Mouse (Mus musculus): ENCODE measurements at regions not wholly inside any gene's neighbourhood (a gene's known extent, or its start where the extent isn't known, plus 50 kb on each side); places are given as distances from the start of the nearest gene placed in this dataset.
"Not testable (repeated sequence)": the region's sequence is repeated elsewhere in the genome, so short reads cannot be mapped to it uniquely, and the experiment has no call there.

DNA sequence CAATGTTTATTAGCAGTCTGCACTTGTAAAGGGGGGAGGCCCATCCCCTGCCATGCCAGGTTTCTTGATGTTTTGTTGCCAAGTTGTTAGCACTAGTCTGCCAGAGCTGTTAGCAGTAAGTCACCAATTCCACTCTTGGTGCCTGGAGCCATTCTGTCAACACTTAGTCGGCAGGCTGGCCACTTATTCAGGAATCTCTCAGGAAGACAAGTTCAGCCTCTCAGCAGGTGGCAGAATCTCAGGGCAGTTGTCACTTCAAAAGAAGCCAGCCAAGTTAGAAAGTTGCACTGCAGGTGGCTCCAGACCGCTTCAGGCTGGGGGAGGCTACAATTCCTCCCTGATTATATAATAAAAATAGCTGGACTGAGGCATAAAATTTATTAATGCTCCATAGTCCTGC lies 424.2 kb downstream of the Cdh10 start:
- not testable (repeated sequence) for DNase-seq (ENCODE audit: extremely low spot score in 1 of 2, low spot score in 1 of 2)

DNA sequence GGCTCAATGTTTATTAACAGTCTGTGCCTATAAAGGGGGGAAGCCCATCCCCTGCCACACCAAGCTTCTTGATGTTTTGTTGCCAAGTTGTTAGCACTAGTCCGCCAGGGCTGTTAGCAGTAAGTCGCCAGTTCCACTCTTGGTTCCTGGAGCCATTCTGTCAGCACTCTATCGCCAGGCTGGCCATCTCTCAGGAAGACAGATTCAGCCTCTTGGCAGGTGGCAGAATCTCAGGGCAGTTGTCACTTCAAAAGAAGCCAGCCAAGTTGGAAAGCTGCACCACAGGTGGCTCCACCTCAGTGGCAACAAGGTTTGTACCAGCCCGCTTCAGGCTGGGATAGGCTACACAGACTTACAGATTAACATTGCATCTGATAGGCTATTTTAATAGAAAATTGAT lies 428.7 kb downstream of the Cdh10 start:
- no peak for DNase-seq (ENCODE audit: extremely low spot score in 1 of 2, low spot score in 1 of 2)

DNA sequence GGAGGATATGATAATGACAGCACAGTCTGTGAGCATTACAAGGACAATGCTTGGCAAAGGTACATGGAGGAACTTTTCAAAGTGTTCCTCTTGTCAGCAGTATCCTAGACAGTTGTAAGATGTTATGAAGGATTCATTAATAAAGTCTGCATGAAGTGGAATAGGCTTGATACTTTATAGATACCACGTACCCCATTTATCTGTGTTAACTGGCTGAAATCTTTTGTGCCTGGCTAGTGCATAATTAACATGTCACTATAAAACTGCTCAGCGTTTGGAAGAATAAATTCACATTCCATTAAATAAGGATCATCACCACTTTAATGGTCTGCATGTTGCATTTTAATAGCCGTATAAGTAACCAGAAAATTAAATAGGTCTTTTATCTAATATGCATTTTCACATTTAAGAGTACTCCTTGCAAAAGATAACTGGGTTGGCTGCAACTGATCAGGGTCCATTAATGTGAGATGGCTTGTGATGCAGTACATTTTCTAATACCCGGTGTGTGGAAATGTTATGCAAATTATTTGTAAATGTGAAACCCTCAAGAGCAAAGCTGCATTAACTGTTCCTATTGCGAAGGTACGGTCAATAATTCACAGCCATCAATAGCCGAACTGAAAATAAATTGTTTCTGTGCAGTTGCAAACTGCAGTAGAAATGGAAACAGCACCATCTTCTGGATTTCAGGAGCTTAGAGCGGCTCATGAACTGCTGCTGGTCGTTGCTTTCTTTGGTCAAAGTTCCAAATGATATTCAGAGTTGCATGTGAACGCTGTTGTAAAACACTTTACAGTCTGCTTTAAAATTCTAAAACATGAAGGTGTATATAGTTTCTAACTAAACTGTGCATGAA lies 457.4 kb downstream of the Cdh10 start:
- DNase-seq (ENCODE audit: extremely low spot score in 1 of 2, low spot score in 1 of 2) = no peak

DNA sequence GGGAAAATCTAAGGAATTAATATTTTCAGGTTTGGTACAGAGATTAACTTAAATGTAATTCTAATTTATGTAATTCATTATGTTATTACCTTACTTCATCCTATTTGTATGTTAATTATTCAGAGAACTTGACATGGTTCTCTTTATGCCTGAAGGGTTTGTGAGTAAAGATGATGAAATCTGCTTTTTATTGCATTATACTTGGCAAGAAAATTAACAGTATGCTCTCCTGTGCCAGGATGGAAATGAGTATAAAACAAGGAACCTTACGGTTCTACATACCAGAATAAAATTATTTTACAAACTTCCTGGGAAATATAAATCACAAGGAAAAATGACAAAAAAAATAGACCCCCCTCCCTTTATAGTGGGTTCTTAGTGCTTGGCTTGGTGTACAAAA lies 497.6 kb downstream of the Cdh10 start:
- DNase-seq (ENCODE audit: extremely low spot score in 1 of 2, low spot score in 1 of 2) = no peak

DNA sequence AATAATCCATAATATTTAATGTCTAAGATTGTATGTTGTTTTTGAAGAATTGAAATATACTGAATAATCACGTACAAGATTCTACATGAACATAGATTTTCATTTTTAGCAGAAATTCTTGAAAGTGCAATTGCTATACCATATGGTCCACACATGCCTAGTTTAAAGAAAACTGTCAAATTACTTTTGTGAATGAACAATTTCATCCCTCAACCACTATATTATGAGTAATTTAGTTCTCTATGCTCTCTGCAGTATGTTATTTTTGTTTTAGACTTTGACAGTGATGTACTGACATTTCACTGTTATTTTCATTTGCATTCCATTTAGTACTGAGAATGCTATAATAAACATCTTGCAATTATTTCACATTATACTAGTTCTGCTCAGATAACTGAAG lies 537.6 kb downstream of the Cdh10 start:
- DNase-seq (ENCODE audit: extremely low spot score in 1 of 2, low spot score in 1 of 2) = no peak

DNA sequence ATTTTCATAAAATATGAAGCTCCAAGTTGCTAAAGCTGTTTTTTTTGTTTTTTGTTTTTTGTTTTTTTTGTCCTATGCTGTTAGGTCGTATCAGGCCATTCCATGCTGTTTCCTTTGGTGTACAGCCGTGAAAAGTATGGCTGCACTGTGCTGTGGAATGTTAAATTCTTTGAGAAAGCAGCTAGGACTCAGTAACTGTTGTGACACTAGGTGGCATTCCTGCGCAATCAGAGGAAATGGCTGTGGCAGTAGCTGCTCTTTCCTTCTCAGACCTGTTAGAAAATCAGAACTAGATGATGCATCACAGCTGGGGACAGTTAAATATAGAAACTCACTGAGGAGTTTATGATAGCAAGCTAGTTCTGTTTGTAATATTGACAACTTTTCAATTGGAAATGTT lies 541.9 kb downstream of the Cdh10 start:
- DNase-seq (ENCODE audit: extremely low spot score in 1 of 2, low spot score in 1 of 2) = peak in 1 of 2 experiments; percentile 16

DNA sequence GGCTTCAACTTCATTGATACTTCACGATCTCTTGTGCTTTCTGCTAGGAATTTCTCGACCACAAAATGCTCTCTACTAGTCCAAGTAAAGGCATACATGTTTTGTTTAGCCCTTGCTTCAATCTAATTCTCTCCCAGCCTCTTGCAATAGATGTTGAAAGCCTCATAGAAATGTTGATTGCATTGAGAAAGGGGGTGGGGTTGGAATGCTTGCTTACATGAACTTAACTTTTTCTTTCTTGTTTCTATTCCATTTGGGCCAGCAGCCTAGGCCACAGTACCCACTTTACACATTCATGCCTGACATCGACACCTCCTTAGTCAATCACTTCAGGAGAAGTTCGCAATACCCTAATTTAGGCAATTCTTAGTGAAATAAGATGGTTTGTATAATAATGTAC lies 571.2 kb downstream of the Cdh10 start:
- DNase-seq (ENCODE audit: extremely low spot score in 1 of 2, low spot score in 1 of 2) = no peak

DNA sequence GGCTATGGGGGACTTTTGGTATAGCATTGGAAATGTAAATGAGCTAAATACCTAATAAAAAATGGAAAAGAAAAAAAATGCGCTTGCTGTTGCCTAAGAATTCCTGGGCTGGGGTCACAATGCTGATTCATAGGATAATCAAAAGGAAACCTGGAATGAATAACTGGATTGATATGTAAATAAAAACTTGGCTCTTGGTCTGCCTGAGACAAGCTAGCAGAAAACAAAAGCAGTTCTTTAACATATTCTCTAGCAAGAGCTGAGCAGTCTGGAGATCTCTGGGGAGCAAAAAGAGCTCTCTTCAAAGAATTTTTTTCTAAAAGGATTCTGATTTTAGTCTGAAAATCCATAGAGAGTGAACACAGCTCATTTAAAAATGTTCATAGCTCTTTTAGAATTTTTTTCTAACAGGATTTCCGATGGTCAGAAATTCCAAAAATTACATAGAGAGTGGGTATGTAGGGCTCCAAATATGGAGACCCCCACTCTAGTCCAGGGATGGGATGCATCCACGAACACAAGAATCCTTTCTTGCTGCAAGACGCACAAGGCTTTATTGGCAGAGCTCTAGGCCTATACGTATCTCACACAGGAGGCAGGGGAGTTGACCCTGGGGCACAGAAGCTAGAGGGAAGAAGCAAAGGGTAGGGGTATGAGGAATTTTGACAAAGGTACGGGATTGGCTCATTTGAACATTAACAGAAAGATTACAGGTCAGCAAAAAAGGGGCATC lies 572.7 kb downstream of the Cdh10 start:
- DNase-seq (ENCODE audit: extremely low spot score in 1 of 2, low spot score in 1 of 2) = no peak

DNA sequence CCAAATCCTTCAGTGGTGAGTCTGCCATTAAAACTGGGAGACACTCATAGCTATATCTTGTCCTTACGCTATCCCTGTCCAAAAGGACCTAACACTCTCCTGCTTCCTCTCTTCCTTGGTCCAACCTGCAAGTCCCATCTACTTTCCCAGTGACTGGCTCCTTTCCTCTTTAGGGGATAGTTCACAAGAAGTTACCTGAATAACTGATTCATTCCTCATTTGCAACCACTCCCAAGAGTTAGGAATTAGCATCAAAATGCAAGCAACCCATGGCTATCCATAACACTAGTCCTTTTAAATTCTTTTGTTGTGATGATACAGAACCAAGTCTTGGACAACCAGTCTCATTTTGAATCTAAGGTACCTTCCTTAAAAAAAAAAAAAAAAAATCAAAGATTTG lies 576.9 kb downstream of the Cdh10 start:
- DNase-seq (ENCODE audit: extremely low spot score in 1 of 2, low spot score in 1 of 2) = no peak

Measured in layer of hippocampus, postnatal 25 days (tissue).